Mouse (Mus musculus): ENCODE data around the gene Itsn1. TPM values are rescaled to one million over a fixed set of nuclear protein-coding genes. Genes with fewer than 3 reads are reported as not detected.

Gene Itsn1
- polyA plus RNA-seq, 1 experiment from 2014 or later: 60.2 TPM

DNA sequence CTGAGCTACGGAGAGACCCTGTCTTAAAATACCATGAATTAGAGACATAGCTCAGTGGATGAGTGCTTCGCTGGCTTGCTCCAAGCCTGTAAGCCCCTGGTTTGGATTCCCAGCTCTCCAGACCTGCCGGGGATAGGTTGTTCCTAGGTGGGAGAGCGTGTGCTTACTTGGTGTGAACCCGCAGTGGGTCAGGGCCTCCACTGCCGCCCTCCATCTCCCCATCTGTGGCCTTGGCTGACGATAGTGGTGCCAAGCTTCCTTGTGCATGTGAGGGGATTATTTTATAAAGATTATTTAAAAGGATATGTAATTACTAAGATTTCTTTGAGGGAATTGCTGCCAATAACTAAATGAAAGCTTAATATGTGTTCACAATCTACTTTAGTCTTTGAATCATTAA is 43.5 kb downstream of the Itsn1 start:
- Histone ChIP-seq H3K27ac (replicated peaks) (0 out of 2 replicates have a peak overlapping the region, but pooled peaks have one; percentile 45), H3K9ac (no peak overlapping the region), H3K9me3 (no peaks in the 10 kb centered on the region), H3K27me3 (no peaks in the 10 kb centered on the region), H3K36me3 (no peaks in the 10 kb centered on the region), H3K4me3 (no peak overlapping the region), H3K4me2 (no peak overlapping the region), H3K4me1 (replicated peaks) (peaks cover 55% of the 10 kb centered on the region)
- WGBS: 63% methylated on average over 7 of the region's 7 CpGs
- no peak for ATAC-seq (ENCODE audit: low FRiP score, low read depth)

DNA sequence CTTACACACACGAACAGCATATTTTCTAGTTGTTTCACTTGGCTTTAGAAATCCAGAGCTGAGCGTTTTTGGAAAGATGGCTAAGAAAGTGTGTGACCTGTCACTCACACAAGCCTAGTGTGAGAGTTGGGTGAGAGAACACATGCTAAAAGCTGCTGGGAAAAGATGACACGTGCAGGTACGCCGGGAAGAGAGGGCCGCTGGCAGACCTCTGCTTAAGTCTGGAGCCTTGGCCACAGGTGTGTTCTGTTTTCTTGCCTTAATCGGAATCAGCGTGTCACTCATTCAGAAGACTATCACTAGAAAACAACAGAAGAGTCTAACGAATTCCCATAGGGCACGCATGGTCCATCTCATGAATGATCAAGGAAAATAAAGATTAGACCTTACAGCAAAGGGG is 50.5 kb downstream of the Itsn1 start:
- Histone ChIP-seq H3K9me3 (no peaks in the 10 kb centered on the region), H3K4me1 (replicated peaks) (peaks cover 12% of the 10 kb centered on the region; the same call in 1 of the 2 replicates), H3K36me3 (no peaks in the 10 kb centered on the region), H3K9ac (no peak overlapping the region), H3K4me3 (no peak overlapping the region), H3K27me3 (no peaks in the 10 kb centered on the region), H3K4me2 (no peak overlapping the region), H3K27ac (replicated peaks) (no peak overlapping the region)
- 81% methylated on average over 10 of the region's 10 CpGs for WGBS
- ATAC-seq (ENCODE audit: low FRiP score, low read depth): no peak

- Histone ChIP-seq H3K9ac (no peak overlapping the region), H3K36me3 (0 out of 2 replicates have a peak, but pooled peaks cover 4% of the 10 kb centered on the region), H3K4me2 (no peak overlapping the region), H3K4me1 (replicated peaks) (peaks cover 10% of the 10 kb centered on the region; the same call in 1 of the 2 replicates), H3K27me3 (no peaks in the 10 kb centered on the region), H3K4me3 (no peak overlapping the region), H3K9me3 (no peaks in the 10 kb centered on the region), H3K27ac (replicated peaks) (no peak overlapping the region)
- no peak; the same call in 1 of the 2 replicates for ATAC-seq (ENCODE audit: low FRiP score, low read depth)
- 92% methylated on average over 7 of the region's 7 CpGs for WGBS
Measured at GRCm38 (mm10) chr16:91780151-91780550, 51.1 kb downstream of the Itsn1 start.

DNA sequence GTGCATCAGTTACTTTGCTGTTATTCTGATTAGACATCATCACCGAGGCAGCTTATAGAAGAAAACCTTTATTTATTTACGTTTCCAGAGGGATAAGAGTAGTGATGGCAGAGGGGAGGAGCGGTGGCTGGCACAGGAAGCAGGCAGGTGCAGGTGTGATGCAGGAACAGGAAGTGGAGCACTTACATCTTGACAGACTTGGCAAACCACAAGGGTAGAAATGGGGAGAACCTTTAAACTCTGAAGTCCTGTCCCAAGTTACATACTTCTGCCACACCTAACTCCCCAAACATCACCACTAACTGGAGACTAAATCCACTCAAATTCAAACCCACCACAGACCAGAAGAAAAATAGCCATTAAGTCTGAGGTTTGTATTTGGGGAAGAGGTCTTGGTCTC is 51.7 kb downstream of the Itsn1 start:
- H3K27me3 ChIP-seq: no peaks in the 10 kb centered on the region
- no peak overlapping the region for H3K27ac ChIP-seq (replicated peaks)
- ATAC-seq (ENCODE audit: low FRiP score, low read depth): no peak
- H3K9ac ChIP-seq: no peak overlapping the region
- H3K4me1 ChIP-seq (replicated peaks): peaks cover 9% of the 10 kb centered on the region; the same call in 1 of the 2 replicates
- WGBS: 89% methylated on average over 3 of the region's 3 CpGs
- no peak overlapping the region for H3K4me2 ChIP-seq
- H3K36me3 ChIP-seq: 0 out of 2 replicates have a peak, but pooled peaks cover 5% of the 10 kb centered on the region
- no peak overlapping the region for H3K4me3 ChIP-seq
- H3K9me3 ChIP-seq: no peaks in the 10 kb centered on the region

- peaks cover 14% of the 10 kb centered on the region for H3K4me1 ChIP-seq (replicated peaks)
- no peaks in the 10 kb centered on the region for H3K9me3 ChIP-seq
- H3K9ac ChIP-seq: no peak overlapping the region
- H3K4me2 ChIP-seq: no peak overlapping the region
- no peak overlapping the region for H3K27ac ChIP-seq (replicated peaks)
- 79% methylated on average over 7 of the region's 7 CpGs for WGBS
- no peaks in the 10 kb centered on the region for H3K27me3 ChIP-seq
- H3K4me3 ChIP-seq: no peak overlapping the region
- H3K36me3 ChIP-seq: peaks cover 7% of the 10 kb centered on the region; the same call in 1 of the 2 replicates
- ATAC-seq (ENCODE audit: low FRiP score, low read depth): no peak
Measured at GRCm38 (mm10) chr16:91783191-91783590, 54.1 kb downstream of the Itsn1 start.

DNA sequence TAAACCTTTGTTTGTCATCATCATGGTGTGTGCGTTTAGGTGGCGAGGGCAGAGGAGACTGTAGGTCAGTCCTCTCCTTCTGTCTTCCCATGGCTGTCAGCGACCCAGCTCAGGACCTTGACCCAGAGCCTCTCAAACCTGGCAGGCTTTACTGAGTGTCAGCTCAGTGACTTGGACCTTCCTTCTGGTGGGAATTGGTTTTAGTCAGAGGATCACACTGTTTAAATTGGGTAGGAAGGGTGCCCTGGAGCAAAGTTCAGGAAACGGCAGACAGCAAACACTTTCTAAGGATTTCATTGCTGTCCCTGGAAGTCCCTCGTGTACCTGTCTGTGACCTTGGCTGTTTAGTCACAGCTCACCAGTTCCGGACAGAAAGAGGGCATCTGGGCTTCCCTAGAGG is 55.2 kb downstream of the Itsn1 start:
- H3K27ac ChIP-seq (replicated peaks): no peak overlapping the region
- peaks cover 9% of the 10 kb centered on the region; the same call in 1 of the 2 replicates for H3K36me3 ChIP-seq
- no peaks in the 10 kb centered on the region for H3K9me3 ChIP-seq
- no peak overlapping the region for H3K4me2 ChIP-seq
- no peak overlapping the region for H3K4me3 ChIP-seq
- peaks cover 14% of the 10 kb centered on the region for H3K4me1 ChIP-seq (replicated peaks)
- no peaks in the 10 kb centered on the region for H3K27me3 ChIP-seq
- ATAC-seq (ENCODE audit: low FRiP score, low read depth): no peak
- H3K9ac ChIP-seq: no peak overlapping the region
- 79% methylated on average over 6 of the region's 6 CpGs for WGBS

DNA sequence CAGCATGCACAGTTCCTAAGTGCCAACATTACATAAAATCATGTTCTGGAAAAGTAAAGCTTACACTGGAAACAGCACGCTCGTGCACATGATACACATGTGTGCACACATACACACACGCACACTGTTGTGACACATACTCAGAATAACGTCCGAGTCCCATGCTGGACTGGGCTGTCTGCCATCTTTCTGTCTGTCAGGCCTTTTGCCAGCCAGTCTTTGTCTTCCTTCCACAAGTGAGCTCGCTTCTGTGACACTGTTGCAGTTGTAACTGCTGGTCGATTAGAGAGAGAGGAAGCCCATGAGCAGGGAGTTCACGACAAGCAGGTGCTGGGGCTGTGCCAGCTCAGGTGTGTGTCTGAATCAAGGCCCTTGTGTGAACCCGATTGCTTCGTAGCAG is 57.3 kb downstream of the Itsn1 start:
- ATAC-seq (ENCODE audit: low FRiP score, low read depth): no peak
- Histone ChIP-seq H3K27me3 (no peaks in the 10 kb centered on the region), H3K27ac (replicated peaks) (0 out of 2 replicates have a peak overlapping the region, but pooled peaks have one; percentile 42), H3K9ac (no peak overlapping the region), H3K4me2 (no peak overlapping the region), H3K36me3 (peaks cover 9% of the 10 kb centered on the region; the same call in 1 of the 2 replicates), H3K9me3 (no peaks in the 10 kb centered on the region), H3K4me1 (replicated peaks) (peaks cover 17% of the 10 kb centered on the region), H3K4me3 (no peak overlapping the region)
- WGBS: 67% methylated on average over 10 of the region's 10 CpGs

GRCm38 (mm10) chr16:91789728-91790127 is 60.6 kb downstream of the Itsn1 start:
- Histone ChIP-seq H3K9me3 (no peaks in the 10 kb centered on the region), H3K27ac (replicated peaks) (no peak overlapping the region), H3K4me3 (no peak overlapping the region), H3K9ac (no peak overlapping the region), H3K27me3 (no peaks in the 10 kb centered on the region), H3K36me3 (peaks cover 15% of the 10 kb centered on the region), H3K4me1 (replicated peaks) (peaks cover 17% of the 10 kb centered on the region), H3K4me2 (no peak overlapping the region)
- 0 out of 2 replicates have a peak, but pooled peaks have one; percentile 28 for ATAC-seq (ENCODE audit: low FRiP score, low read depth)
- whole genome bisulfite sequencing: 78% methylated on average over 6 of the region's 6 CpGs

- peaks cover 21% of the 10 kb centered on the region for H3K36me3 ChIP-seq
- no peak overlapping the region for H3K4me3 ChIP-seq
- H3K4me2 ChIP-seq: no peak overlapping the region
- 75% methylated on average over 8 of the region's 8 CpGs for WGBS
- ATAC-seq (ENCODE audit: low FRiP score, low read depth): no peak
- no peaks in the 10 kb centered on the region for H3K9me3 ChIP-seq
- peaks cover 4% of the 10 kb centered on the region; the same call in 1 of the 2 replicates for H3K4me1 ChIP-seq (replicated peaks)
- no peak overlapping the region for H3K27ac ChIP-seq (replicated peaks)
- no peaks in the 10 kb centered on the region for H3K27me3 ChIP-seq
- no peak overlapping the region for H3K9ac ChIP-seq
Measured at GRCm38 (mm10) chr16:91792477-91793196, 63.6 kb downstream of the Itsn1 start.

DNA sequence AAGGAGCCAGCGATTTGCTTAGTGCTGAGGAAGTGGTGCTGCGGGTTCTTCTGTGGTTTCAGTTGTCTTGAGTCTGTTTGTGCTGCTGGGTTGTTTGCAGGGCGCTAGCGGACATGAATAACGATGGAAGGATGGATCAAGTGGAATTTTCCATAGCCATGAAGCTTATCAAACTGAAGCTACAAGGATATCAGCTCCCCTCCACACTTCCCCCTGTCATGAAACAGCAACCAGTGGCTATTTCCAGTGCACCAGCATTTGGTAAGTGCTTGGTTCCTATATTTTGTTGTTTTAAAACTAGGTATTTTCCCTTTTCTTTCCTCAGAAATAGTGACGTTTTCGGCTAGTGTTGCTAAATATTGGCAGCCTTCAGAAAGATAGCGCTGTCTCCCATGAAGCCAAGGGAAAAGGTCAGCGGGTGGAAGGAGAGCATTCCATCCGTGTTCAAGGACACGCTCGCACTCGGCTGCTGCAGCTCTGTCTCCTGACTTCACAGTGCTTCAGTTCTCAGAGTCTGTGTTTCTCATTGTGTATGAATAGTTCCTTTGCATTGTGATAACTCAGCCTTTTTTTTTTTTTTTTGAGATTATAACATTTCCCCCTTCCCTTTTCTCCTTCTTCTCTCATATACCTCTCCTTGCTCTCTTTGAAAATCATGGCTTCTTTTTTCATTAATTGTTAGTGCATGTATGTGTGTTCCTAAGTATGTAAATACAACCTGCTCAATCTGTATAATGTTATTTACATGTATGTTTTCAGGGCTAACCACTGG is 64.6 kb downstream of the Itsn1 start:
- Histone ChIP-seq H3K4me3 (no peak overlapping the region), H3K4me2 (no peak overlapping the region), H3K4me1 (replicated peaks) (peaks cover 4% of the 10 kb centered on the region; the same call in 1 of the 2 replicates), H3K9me3 (no peaks in the 10 kb centered on the region), H3K27me3 (no peaks in the 10 kb centered on the region), H3K27ac (replicated peaks) (no peak overlapping the region), H3K9ac (no peak overlapping the region), H3K36me3 (peaks cover 17% of the 10 kb centered on the region)
- ATAC-seq (ENCODE audit: low FRiP score, low read depth): no peak
- 94% methylated on average over 13 of the region's 13 CpGs for WGBS

DNA sequence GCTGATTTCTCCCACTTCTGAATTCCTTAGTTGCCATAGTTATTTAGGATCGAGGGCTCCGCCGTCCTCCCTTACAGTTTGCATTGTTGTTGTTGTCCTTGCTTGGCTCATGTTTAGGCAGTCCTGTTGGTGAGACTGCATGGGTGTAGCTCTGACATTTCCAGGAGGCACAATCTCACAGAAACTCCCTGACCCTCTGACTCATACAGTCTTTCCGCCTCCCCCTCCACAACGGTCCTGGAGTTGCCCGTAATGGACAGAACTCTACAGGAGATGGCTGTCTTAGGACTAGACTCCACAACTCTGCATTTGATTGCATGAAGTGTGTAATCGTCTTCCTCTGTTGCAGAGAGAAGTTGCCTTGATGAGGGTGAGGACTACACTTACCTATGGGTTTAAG is 65.2 kb downstream of the Itsn1 start:
- H3K9ac ChIP-seq: no peak overlapping the region
- ATAC-seq (ENCODE audit: low FRiP score, low read depth): no peak
- H3K4me1 ChIP-seq (replicated peaks): peaks cover 4% of the 10 kb centered on the region; the same call in 1 of the 2 replicates
- no peak overlapping the region for H3K27ac ChIP-seq (replicated peaks)
- no peak overlapping the region for H3K4me3 ChIP-seq
- 96% methylated on average over 7 of the region's 7 CpGs for WGBS
- peaks cover 17% of the 10 kb centered on the region for H3K36me3 ChIP-seq
- H3K9me3 ChIP-seq: no peaks in the 10 kb centered on the region
- H3K27me3 ChIP-seq: no peaks in the 10 kb centered on the region
- no peak overlapping the region for H3K4me2 ChIP-seq

- ATAC-seq (ENCODE audit: low FRiP score, low read depth): no peak
- Histone ChIP-seq H3K27me3 (no peaks in the 10 kb centered on the region), H3K4me1 (replicated peaks) (peaks cover 2% of the 10 kb centered on the region; the same call in 1 of the 2 replicates), H3K4me3 (no peak overlapping the region), H3K27ac (replicated peaks) (no peak overlapping the region), H3K4me2 (no peak overlapping the region), H3K9ac (no peak overlapping the region), H3K9me3 (no peaks in the 10 kb centered on the region), H3K36me3 (peaks cover 17% of the 10 kb centered on the region)
- 97% methylated on average over 2 of the region's 2 CpGs for WGBS
Measured at GRCm38 (mm10) chr16:91795044-91795443, 66.0 kb downstream of the Itsn1 start.
